Mouse (Mus musculus) frontal cortex, postnatal 36 days (tissue): ENCODE results near the gene Usp33.
A peak's percentile ranks its signal among the peaks of the same experiment; 100 is the strongest.

Experiments
- DNase-seq, 2 experiments: peaks; one replicate each; pipeline ENCODE4 v3.0.0; 2022; ENCODE audit warnings: low spot score in 2 of 2

The Usp33 gene

DNA sequence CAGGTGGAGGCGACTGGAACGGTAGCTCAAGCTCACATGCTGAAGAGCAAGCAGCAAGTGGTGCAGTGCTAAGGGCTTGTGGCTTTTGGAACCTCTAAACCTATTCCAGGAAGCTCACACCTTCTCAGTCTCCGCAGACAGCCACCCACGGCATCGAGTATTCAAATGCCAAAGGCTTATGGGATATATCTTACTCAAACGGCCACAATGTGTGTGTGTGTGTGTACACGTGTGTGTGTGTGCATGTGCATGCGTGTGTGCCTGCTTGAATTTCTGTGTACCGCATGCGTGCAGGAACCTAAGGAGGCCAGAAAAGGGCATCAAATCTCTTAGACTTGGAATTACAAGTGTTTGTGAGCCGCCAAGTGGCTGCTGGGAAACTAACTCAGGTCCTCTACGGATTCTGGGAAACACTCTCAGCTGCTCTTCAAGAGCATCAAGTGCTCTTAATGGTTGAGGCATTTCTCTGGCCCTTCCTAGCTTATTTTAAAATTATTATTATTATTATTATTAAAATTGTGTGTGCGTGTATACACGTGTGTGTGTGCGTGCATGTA lies 3.2 kb upstream of the Usp33 start:
- DNase-seq: no peak

DNA sequence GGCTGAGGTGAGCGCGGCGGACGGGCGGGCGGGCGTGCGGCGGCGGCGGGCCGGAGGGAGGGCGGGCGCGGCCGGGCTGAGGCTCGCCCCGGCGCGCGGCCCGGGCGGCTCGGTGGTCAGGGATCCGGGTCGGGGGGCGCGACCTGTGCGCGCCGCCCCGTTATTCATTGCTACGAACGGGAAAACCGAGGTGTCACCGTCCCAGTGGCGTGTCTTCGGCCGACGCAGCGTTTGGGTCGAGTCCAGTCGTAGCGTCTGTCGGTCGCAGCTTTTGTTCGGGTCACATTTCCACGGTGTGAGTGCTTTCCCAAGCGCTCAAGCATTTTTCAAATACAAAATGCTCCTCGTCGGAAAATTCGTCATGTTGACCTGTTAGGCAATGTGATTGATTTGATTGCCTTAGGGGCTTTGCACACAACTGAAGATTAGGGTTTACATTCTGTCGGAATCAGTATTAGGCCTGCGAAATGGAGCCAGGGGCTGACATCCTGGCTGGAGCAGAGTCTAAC lies 409 bp downstream of the Usp33 start:
- peak; percentile 35 to 45 for DNase-seq

DNA sequence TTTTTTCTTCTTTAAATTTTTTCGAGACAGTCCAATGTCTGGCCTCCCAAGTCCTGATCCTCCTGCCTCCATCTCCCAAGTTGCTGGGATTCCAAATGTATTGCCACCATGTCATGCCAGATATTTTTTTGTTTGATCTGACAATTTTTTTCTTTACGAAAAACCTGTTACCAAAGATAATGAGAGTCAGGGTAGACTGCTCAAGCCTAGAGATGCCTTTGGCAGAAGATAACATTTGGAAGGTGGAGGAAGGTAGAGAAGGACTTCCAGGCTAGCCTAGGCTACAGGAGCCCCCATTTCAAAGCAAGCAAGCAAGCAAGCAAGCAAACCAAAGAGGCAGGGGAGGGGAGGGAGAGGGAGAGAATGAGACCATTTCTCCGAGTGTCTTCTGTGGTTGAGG lies 949 bp downstream of the Usp33 start:
- no peak for DNase-seq

DNA sequence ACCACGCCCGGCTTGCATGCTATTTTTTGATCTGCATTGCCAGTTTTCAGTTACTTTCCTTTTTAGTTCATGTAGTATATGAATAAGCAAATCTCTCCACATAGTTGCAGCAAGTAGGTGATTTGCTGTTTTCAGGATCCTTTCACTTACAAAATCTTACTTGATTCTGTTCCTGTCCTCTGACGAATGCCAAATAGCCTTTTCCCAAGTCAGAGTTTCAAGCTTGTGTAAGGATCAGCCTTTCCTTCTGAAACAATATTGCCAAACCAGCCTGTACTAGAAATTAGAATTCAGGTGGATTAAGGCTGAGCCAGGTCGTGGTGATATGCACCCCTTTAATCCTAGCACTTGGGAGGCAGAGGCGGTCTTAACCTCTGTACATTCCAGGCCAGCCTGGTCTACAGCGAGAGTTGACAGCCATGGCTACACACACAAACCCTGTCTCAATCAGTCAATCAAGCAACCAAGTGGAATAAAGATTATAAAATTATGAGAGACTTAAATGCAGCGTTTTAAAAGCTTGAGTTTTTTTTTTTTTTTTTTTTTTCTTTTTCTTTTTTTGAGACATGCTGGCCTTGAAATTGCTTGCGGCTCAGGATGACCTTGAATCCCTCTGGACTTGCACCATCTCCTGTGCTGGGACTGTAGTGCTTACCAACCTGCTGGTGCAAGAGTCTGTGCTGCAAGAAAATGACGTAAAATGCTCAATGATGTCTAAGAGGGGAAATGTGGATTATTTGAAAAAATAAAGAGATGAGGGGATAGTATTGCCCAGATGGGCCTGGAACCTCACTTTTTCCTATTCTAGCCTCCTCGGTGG lies 1.9 kb downstream of the Usp33 start:
- no peak for DNase-seq

DNA sequence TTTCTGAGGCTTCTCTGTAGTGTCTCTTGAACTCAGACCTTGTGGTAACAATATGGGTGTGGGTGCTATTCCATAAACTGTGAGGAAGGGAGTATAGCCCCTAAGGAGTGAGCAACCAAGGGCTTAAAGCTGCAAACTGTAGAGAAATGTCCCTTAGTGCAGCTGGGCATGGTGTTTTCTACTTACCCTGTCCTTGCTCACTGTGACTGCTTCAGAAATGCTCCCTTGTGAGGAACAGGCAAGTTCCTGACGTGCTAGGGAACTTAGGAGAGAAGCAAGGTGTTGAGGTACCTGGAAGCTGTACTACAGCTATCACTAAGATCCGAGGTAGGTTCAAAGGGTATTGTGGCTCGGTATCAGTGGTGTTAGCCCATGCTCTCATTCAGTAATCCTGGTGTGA lies 4.2 kb downstream of the Usp33 start:
- DNase-seq: no peak

DNA sequence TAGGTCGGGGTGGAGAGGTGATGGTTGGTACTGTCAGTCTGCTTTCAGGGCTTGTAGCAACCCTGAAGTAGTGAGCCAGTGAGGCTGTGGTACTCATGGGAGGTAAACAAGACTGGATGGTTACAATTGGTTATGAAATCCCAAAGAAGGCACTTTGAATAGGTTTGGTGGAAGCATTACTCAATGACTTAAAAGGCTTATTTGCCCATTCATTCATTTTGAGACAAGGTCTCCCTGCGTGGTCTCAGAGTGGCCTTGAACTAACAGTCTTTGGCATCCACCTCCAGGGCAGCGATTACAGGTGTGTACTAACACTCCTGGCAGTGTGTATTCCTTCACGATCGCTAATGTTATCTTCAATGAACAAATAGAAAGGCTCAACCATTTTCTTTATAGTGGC lies 4.7 kb downstream of the Usp33 start:
- DNase-seq: no peak

DNA sequence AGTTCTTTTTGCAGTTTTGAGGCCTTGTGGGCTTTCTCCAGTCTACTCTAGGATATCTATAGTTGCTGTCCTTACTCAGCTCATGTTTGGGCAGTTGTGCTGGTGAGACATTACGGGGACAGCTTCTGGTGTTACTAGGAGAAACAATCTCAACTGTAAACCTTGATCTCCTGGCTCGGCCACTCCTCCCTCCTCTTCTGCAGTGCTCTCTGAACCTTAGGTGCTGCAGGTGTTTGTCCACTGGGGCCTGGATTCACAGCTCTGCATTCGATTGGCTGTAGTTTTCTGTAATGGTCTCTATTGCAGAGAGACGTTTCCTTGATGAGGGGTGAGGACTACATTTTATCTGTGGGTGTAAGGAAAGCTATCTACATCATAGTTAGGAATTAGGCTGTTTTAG lies 6.0 kb downstream of the Usp33 start:
- DNase-seq: no peak

DNA sequence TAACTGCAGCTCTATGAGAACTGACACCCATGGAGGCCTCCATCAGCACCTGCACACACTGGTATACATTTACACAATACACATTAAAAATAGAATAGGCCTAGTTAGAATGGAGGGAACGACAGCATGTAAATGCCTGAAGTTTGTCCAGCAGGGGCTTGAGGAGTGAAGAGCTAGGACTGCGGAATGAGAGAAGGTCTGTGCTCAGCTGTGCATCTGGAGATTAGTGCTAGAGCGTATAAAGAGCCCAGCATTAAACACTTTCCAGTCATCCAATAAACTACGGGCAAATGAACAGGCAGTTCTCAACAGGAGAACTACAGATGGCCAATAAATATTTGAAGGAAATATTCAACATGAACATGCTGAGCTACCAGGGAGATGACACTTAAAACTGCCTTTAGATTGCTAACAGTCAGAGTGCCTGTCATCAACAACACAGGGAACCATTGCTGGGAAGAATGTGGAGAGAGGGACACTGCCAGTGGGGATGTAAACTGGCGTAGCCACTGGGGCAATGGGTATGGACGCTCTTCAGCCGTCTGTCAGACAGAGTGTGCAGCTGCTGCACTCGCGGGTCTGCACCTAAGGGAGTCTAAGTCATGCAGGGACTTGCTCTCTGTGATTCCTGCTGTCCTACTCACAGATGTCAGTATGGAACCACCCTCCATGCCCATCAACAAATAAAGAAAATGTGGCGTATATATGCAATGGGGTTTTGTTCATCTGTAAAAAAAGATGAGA lies 7.3 kb downstream of the Usp33 start:
- no peak for DNase-seq

DNA sequence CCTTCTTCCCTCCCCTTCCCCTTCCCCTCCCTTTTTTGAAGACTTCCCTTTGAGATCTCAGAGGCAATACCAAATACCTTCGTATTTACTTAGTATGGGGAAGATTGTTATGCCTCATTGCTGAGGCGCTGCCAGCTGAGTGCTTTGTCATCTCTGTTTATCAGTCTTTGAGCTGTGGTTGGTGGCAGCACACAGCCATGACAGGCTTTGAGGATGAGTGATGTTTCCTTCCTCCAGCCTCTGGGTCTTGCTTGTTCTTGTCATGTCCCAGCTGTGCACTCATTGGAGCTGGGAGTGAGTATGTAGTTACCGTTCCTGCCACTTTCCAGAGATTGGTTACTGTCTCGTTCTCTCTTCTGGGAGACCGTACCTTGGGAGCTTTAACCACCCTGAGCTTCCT lies 9.1 kb downstream of the Usp33 start:
- no peak for DNase-seq

DNA sequence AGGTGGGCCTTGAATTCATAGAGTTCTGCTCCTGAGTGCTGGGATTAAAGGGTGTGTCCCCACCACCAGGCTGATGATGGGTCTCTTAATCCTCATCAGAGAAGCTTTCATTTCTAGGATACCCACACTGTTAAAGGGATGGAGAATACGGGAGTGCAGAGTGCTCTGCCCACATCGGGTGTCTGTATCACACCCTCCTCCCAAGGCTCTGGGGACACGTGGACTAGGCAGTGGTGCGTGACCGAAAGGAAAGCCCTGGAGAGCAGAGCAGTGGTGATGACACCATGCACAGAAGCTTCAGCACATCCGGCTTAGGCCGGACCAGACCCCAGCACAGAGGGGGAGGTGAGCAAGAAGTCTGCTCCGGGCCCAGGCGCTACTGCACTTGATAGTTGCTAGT lies 10.5 kb downstream of the Usp33 start:
- no peak for DNase-seq

DNA sequence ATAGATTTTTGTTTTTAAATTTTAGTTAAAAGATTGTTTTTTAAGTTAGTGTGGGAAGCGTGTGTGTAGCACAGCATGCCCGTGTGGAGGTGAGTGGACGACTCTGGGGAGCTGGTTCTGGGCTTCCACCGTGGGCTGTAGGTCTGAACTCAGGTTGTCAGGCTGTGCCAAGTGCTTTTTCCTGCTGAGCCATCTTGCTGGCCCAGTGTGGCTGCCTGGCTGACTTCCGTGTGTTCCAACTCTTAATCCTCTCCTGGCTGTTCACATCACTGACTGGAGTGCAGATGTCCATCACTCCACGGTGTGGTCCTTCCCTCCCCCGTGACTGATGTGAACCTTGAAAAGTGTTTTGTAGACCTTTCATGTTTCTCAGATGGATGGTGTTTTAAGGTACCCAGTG lies 12.9 kb downstream of the Usp33 start:
- no peak for DNase-seq

DNA sequence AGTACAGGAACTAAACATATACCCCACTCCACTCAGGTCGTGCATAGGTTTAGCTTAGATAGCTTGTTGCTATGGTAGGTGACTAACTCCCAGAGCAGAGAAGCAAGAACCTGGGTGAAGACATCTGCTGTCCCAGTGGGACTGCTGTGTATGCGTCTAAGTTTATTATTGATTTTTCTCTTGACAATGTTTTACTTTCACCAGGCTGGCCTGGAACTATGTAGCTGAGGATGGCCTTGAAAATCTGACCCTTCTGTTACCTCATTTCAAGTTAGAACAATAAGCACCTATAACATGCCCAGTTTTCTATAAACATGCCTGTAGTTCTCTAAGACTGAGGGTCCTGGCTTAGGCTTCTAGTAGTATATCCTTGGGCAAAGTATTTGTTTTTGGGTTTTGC lies 17.9 kb downstream of the Usp33 start:
- no peak for DNase-seq

DNA sequence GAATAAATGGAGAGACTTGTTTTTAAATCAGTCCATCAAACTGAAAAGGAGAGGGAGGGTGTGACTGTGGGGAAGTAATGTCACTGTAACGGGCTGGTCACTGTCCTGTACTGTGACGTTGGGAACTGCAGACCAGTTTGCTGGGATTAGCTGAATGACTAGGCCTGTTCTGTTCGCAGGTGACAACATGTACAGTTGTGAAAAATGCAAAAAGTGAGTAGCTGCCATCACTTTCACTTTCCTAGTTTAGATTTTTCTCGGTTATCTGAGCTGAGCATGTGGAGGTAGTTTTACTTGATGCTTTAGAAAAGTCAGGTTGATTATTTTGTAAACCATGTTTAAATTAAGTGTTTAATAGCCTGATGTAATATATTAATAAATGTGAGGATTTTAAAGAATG lies 29.8 kb downstream of the Usp33 start:
- DNase-seq: no peak

DNA sequence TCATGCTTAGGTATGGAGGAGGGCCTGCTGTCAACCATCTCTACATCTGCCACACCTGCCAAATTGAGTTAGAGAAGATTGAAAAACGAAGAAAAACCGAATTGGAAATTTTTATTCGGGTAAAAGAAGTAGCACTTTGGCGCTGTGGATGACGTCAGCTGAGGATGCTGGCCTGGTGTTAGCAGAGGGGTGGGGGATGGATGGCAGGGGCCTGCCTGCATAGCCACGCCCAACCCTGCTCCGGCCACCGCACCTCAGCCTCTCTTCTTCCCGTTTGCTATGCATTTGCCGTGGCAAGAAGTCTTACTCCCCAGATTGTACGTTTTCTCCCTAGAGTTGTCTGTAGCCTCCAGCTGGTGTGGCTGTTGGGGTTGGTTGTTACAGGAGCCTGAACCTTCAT lies 37.8 kb downstream of the Usp33 start:
- DNase-seq: no peak

DNA sequence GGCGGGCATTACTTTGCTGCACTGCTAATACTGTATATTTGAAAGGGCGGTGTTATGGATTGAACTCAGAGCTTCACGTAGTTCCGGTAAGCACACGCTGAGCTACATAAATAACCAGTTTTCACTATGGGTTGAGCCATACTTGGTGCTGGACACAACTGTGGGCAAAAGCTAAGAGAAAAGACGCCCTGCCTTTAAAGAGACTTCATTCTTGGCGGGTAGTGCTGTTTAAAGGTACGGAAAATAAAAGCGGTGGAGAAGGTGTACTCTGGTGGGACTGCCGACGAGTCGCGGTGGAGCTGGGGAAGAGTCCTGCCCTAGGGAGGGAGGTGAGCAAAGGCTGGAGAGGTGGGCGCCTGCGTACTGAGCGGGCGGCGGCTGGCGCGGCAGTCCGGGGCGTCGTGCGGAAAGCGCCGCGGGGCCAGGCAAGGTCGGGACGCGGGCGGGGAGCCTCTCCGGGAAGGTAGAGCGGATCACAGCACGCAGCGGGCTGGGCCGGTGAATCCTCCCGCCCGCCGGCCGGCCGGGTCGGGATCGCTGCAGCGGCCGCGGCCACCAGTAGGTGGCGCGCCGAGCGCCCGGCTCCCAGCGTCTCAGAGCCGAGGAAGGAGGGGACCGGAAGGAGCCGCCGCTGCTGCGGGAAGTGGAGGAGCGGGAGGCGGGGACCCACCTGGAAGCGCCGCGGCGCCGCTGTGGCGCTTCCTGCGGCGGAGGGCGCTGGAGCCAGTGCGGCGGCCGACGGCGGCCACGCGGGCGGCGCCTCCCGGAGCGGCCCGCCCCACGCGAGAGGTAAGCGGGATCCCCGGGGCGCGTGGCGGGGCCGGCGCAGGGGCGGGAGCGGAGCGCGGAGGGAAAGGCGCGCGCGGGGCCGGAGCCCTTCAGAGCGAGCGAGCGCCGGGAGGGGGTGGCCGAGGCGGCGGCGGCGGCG lies 49.3 kb downstream of the Usp33 start, which contains the start of gene Zzz3:
Zzz3 (plus strand) TSS at position 124 of the 928 bp plus-strand sequence.
- DNase-seq: peak; percentile 85 to 87

DNA sequence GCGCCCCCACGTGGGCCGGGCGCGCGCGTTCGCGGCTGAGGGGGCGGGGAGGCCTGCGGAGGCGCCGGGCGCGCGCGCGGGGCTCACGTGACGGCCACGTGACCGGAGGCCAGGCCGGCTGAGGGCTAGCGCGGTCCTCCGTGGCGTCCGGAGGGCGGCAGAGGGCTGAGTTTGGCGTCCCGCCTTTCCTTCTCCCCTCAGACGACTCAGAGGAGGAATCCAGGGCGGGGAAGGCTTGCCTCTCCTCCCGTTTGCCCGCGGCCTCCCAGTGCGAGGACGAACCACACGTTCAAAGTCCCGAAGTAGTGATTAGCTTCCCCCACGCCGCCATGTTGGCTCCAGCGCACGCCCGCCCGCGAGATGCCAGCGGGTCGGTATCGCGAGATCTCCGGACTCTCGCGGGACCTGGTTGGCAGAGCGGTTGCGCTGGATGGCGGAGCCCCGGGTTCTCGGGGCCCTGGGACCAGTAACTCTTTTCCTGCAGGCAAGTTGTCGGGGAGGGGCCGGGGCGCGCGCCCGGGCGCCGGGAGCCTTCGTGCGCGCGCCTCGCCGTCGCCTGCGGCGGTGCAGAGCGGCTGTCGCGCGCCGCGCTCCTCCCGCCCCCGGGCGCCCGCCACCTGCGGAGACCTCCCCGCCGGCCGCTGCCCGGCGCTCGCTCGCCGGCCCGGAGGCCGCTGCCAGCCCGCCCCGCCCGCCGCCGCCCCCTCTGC lies 50.2 kb downstream of the Usp33 start:
- DNase-seq: peak; percentile 96 to 97

DNA sequence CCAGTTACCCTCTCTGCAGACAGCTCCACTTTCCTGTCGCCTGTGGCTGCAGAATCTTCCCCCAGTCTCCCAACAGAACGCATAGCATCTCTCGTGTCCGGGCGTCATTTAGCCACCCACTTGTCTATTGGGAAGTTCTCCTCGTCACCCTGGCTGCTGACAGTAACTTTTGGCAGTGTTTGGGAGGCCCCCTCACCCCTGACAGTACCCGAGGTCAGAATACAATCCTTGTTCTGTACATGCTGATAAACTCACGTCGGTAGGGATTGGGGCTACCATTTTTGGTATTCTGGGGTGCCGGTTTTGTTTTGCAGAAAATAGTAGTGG lies 50.7 kb downstream of the Usp33 start:
- DNase-seq: no peak

DNA sequence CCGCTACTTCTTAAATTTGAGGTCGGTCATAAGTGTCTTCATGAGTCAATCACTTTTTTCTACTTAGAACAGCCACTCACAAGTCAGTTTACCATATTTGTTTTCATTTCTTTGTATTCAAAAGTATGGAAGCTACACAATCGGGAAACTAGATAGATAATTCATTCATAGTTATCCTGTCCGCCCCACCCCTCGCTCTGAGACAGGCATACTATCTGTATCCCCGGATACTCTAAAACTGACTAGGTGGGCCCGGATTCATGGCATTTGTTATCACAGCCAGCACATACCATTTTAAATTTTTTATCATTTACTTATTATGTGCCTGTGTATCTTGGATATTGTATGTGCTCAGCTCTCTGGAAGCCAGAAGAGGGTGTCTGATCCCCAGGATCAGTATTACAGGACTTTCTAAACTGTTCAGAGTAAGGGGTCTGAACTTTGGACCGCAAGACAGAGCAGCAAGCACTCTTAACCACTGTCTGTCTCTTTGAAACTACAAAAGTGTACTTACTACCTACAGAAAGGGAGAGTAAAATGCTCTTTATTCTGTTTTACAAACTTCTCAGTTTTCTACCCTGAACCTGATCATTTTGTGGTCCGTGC lies 51.2 kb downstream of the Usp33 start:
- DNase-seq: no peak

DNA sequence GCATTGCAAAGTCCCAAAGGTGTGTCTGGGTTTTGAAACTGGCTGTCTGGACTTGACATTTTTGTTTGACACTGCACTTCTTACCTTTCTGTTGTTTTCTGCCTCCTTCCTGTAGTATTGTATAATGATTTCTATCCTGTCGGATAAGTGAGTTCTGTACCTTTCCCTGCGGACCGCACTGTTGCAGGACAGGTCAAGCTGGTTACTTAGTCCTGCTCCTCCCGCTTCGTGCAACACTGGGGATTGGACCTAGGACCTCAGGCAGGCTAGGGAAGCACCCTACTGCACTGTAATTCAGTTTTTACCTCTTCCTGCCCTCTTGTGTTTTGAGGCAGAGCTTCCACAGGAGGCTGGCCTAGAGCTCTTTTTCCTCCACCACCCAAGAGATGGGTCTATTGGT lies 54.2 kb downstream of the Usp33 start:
- no peak for DNase-seq

DNA sequence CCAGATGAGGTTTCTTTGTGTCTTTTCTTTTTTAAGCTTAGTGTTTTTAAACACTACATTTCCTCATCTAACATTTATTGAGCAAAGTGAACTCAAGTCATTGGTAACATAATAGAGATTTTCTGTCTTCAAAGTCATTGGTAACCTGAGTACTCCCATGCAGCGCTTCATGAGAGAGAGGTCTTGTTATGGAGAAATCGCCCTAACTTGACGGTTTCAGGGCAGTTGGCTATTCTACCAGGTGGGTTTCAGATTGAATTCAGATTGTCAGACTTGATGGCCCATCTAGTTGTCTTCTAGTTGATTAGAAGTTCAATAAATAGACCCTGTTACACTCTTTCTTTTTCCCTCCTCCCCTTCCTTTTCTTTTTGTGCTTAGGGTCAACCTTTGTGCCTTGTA lies 54.6 kb downstream of the Usp33 start:
- DNase-seq: no peak
